Mouse (Mus musculus): Measurements from ENCODE around the gene Pkdrej.

GRCm38 (mm10) chr15:85810806-85811521, 10.6 kb downstream of the Pkdrej start:
- TF ChIP-seq CTCF (IDR thresholded peaks at IDR 0.05; ENCODE audit: low read depth, low read length) (no peak), EP300 (IDR thresholded peaks at IDR 0.05; ENCODE audit: insufficient read depth, low read depth, low read length) (no peak)

All from ES-Bruce4 (cell line).